Mouse (Mus musculus) effector memory CD4-positive, alpha-beta T cell, adult 7 months (primary cell): ENCODE results near the gene Olfr1181. TPM values are rescaled to one million over a fixed set of nuclear protein-coding genes. Genes with fewer than 3 reads are reported as not detected.

Experiments
- polyA plus RNA-seq: library from polyadenylated mRNA; unstranded; fragments of 100-300 nt; shearing (Covaris generic); gene quantifications from one replicate; pipeline ENCODE4 v1.2.1, GENCODE M21; 2017

The Olfr1181 gene
- not detected for polyA plus RNA-seq

DNA sequence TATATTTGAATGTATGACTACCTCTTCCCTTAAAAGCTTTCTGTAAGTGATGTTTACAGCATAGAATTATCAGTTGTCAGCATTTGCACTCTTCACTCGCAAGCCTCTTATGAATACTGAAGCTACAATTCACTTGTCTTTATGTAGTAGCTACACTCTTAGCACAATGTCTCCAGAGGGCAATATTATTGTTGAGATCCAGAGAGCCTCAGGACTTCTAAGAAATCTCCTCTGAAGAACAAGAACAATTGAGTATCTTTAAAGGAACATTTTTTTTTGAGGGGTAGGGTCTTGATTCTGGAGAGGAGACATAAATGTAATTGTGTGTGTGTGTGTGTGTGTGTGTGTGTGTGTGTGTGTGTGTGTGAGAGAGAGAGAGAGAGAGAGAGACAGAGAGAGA is at the start of gene Olfr1181:
Olfr1181 (minus strand) TSS at position 101 of the 400 bp plus-strand sequence.

GRCm38 (mm10) chr2:88454567-88454966 is 28.6 kb upstream of the Olfr1181 start, which contains the start of gene Olfr1183:
TSS of gene Olfr1183 (plus strand) at chr2:88454867.

DNA sequence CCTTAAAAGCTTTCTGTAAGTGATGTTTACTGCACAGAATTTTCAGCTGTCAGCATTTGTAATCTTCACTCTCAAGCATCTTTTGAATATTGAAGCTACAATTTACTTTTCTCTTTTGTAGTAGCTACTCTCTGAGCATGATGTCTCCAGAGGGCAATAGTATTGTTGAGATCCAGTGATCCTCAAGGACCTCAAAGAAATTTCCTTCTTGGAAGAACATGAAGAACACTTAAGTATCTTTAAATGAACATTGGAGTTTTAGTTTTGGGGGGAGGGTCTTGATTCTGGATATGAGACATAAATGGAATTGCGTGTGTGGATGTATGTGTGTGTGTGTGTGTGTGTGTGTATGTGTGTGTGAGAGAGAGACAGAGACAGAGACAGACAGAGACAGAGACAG is 23.1 kb upstream of the Olfr1181 start, which contains the start of gene Gm13757:
Gm13757 (minus strand) TSS at position 101 of the 400 bp plus-strand sequence.

GRCm38 (mm10) chr2:88419051-88419450 is 6.9 kb downstream of the Olfr1181 start, which contains the start of gene Olfr1180:
TSS of gene Olfr1180 (minus strand) at chr2:88419151.

GRCm38 (mm10) chr2:88406353-88406752 is 19.6 kb downstream of the Olfr1181 start, which contains the start of gene Olfr1179:
TSS of gene Olfr1179 (minus strand) at chr2:88406453.

GRCm38 (mm10) chr2:88386762-88387161 is 39.2 kb downstream of the Olfr1181 start, which contains the start of gene Olfr1178:
TSS of gene Olfr1178 (plus strand) at chr2:88387062.

Other genes starting within 250 kb of the Olfr1181 start
- gene Olfr1168, start 244.3 kb downstream of the Olfr1181 start, polyA plus RNA-seq, result not detected
- gene Olfr1170, start 197.8 kb downstream of the Olfr1181 start, polyA plus RNA-seq, result not detected
- gene Olfr1173, start 146.3 kb downstream of the Olfr1181 start, polyA plus RNA-seq, result 0.10 TPM
- not detected for gene Olfr1174-ps, start 111.0 kb downstream of the Olfr1181 start, polyA plus RNA-seq
- gene Olfr1175-ps, start 99.0 kb downstream of the Olfr1181 start, polyA plus RNA-seq, result 0.09 TPM
- not detected for gene Olfr1176, start 89.5 kb downstream of the Olfr1181 start, polyA plus RNA-seq
- not detected for gene Olfr1177-ps, start 79.7 kb downstream of the Olfr1181 start, polyA plus RNA-seq
- gene Olfr1178, start 39.1 kb downstream of the Olfr1181 start, polyA plus RNA-seq, result 0.06 TPM
- not detected for gene Olfr1179, start 19.7 kb downstream of the Olfr1181 start, polyA plus RNA-seq
- not detected for gene Olfr1180, start 7.0 kb downstream of the Olfr1181 start, polyA plus RNA-seq
- not detected for gene Gm13757, start 23.0 kb upstream of the Olfr1181 start, polyA plus RNA-seq
- not detected for gene Olfr1183, start 28.7 kb upstream of the Olfr1181 start, polyA plus RNA-seq
- gene Olfr1184, start 57.4 kb upstream of the Olfr1181 start, polyA plus RNA-seq, result 0.80 TPM
- gene Olfr1185-ps1, start 67.1 kb upstream of the Olfr1181 start, polyA plus RNA-seq, result not detected
- not detected for gene Olfr1186, start 92.4 kb upstream of the Olfr1181 start, polyA plus RNA-seq
- gene Olfr1188, start 130.8 kb upstream of the Olfr1181 start, polyA plus RNA-seq, result not detected
- not detected for gene Olfr1189, start 160.3 kb upstream of the Olfr1181 start, polyA plus RNA-seq
- gene Olfr1191-ps1, start 214.4 kb upstream of the Olfr1181 start, polyA plus RNA-seq, result not detected
- not detected for gene Olfr1192-ps1, start 222.3 kb upstream of the Olfr1181 start, polyA plus RNA-seq
- not detected for gene Olfr1193, start 249.5 kb upstream of the Olfr1181 start, polyA plus RNA-seq